Mouse (Mus musculus) retina, postnatal 1 day (tissue): ENCODE measurements around the gene Olfr821.
"Not testable (repeated sequence)": the region's sequence is repeated elsewhere in the genome, so short reads cannot be mapped to it uniquely, and the experiment has no call there.

Experiments used
- DNase-seq: peaks from one replicate; pipeline ENCODE4 v3.0.0-alpha.2; 2012

Gene Olfr821

DNA sequence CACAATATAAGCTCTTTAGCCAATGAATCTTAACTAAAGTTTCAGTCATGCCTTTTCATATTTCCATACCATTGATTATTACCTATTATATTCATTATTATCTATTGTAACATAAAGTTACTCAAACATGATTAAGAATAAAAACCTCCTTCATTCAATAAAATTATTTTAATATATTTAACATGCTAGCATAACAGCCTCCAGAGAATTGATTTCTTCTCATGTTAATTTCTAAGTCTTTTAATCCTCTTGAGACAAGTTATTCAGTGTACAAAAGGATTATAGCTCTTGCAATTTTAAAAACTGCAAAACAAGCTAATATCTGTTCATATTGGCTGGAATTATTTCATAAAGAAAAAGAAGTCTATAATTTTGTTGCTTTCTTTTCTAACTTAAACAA, at the start of gene Olfr821:
TSS of gene Olfr821 (plus strand) at position 301 of the 400 bp plus-strand sequence.
- DNase-seq = no peak

DNA sequence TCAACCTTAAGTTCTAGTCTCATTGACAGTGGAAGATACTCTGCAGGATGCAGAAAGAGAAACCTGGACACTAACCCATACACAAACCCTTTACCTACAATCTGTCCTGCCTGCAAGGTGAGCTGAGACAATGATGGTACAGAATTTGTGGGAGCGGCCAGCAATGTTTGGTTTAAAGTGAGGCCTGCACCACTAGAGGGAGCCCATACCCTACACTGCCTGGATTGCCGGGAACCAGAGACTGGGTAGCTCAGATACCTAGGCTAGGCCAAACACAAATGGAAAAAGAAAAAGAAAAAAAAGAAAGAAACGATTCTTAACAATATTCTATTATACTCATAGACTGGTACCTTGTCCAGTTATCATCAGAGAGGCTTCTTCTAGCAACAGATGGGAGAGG, 48.3 kb upstream of the Olfr821 start:
- not testable (repeated sequence) for DNase-seq

DNA sequence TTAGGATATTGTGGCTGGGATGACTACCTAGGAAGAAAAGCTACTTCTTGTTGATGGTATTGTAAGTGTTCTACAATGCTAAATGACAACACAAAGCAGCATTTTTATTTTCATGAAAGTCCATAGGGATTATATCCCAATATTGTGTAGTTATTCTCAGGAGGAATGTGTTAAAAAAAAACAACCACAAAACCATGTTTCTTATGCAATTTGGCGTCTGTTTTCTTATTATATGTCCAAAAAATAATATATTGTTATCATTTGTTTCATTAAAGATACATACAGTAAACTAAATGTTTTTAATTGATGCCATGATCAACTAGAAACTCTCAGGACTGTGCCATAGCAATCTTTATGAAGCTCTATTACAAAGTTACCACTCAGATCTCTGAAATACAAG, 45.2 kb upstream of the Olfr821 start, which contains the start of gene Gm10310:
TSS of gene Gm10310 (minus strand) at position 101 of the 400 bp plus-strand sequence.
- DNase-seq = not testable (repeated sequence)

DNA sequence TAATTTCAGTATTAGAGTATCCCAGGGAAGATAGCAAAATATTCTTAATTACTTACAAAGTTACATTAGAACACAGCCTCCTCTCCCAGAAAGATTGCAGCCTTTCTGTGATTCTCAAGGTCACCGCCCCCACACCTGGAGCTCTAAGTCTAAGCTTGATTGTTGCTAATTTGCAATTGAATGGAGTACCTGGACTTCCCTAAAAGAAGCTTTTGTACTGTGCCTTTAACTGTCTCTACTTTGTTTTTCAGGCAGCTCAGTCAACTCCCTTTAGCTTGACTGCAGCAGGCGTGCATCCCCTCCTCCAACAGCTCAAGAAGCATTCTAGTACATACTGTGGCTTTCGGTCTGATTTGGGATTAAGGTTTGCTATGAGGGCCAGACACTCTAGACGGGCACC, 26.0 kb upstream of the Olfr821 start:
- DNase-seq = not testable (repeated sequence)

DNA sequence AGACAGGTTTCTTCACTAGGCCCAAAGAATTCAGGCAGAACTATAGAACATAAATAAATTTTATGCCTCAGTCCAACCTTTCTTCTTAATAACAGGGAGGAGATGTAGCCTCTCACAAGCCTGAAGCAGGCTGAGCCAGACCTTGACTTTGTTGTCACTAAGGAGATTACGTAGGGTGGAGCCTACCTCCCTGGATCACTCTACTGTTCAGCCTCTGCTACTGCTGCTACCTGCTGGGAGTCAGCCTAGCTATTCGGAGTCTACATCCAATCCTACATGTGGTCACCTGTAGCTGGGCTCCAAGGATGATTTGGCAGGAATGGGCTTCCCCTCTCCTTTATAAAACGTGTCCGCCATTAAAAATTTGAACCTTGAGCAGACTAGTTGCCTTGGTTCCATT, 24.8 kb upstream of the Olfr821 start:
- DNase-seq = not testable (repeated sequence)

DNA sequence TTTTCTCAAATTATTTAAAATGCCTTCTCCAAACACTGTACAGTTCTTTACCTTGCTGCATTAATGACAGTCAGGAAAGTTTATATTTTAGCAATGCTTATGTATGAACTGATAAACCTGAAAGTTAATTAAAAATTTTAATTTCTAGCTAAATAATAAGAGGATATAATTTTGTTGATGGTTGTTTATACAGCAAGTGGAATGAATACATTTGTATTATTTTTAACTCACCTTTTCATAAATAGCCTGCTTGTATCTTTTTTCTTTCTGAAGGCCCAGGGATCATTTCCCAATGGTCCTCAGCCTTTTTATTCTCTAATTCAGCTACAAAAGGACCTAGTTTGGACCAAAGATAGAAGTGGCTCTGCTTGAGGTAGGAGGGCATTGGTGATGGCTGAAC, 17.8 kb upstream of the Olfr821 start, which contains the start of gene Olfr820:
TSS of gene Olfr820 (plus strand) at position 301 of the 400 bp plus-strand sequence.
- no peak for DNase-seq

DNA sequence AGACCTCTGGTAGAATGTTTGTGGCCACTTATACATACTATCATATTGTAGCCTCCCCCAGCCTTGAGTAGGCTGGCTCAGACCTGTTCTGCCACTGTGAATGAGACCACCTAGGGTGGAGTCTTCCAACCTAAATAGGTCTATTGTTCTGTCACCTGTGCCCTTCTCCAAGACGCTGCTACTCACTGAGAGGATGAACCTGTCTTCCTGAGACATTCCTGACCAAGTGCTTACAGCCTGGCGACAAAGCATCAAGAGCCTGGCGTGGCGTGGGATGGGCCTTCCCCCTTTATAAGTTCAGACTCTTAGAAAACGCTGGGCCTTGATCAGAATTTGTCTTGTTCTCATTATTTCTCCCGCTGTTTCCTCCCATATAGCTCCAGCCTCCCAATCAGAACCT, 6.9 kb downstream of the Olfr821 start:
- DNase-seq = no peak

DNA sequence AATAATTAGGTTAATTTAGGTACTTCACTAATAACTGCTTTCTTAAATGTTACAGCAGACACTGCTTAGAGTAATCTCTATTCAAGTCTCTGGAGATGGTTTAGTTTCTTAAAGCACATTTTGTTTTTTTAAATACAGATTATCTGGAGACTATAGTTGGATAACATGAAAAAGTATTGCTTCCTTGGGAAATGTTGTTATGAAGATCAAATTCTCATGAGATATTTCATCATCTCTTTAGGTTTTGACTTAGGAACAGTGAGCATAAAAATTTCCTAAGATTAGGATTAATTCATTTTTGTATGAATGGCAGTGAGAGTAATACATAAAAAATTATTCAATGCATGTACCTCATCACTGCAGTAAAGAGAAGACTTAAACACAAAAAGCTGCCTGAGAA, 40.8 kb downstream of the Olfr821 start, which contains the start of gene Olfr822:
TSS of gene Olfr822 (plus strand) at position 301 of the 400 bp plus-strand sequence.
- no peak for DNase-seq
